Mouse (Mus musculus) stomach, embryonic 14.5 days (tissue): ENCODE results near the gene St3gal3. TPM values are rescaled to one million over a fixed set of nuclear protein-coding genes. Genes with fewer than 3 reads are reported as not detected.

Experiments
- ATAC-seq: fragments of 200-750 bp; cut with Nextera tagmentation; 2 replicates; pipeline ENCODE4 v1.8.0; 2017; ENCODE audit warnings: low read depth, moderate TSS enrichment; ENCODE audit not compliant: insufficient number of reproducible peaks, insufficient read depth, low FRiP score
- H3K27ac ChIP-seq: fragments of 300-500 bp; sonication (generic); 2 replicates; pipeline ENCODE4 v1.5.1; 2014; ENCODE audit warnings: mild to moderate bottlenecking, low read length, moderate library complexity, mixed read lengths
- H3K27me3 ChIP-seq: fragments of 300-500 bp; sonication (generic); 2 replicates; pipeline ENCODE4 v1.6.1; 2014; ENCODE audit warnings: low read length, control low read depth, mixed read lengths; ENCODE audit not compliant: control insufficient read depth, insufficient read depth
- H3K36me3 ChIP-seq: fragments of 300-500 bp; sonication (generic); 2 replicates; pipeline ENCODE4 v1.6.1; 2014; ENCODE audit warnings: mild to moderate bottlenecking, control low read depth, low read length, moderate library complexity, mixed read lengths; ENCODE audit not compliant: control insufficient read depth, insufficient read depth
- H3K4me1 ChIP-seq: fragments of 300-500 bp; sonication (generic); 2 replicates; pipeline ENCODE4 v1.6.1; 2014; ENCODE audit warnings: low read length, control low read depth, mixed read lengths; ENCODE audit not compliant: control insufficient read depth, insufficient read depth
- H3K4me2 ChIP-seq: fragments of 300-500 bp; sonication (generic); replicated peaks from 2 replicates; pipeline ENCODE4 v1.6.1; 2014; ENCODE audit warnings: low read depth, low read length, control low read depth
- H3K4me3 ChIP-seq: fragments of 300-500 bp; sonication (generic); 2 replicates; pipeline ENCODE4 v1.5.1; 2014; ENCODE audit warnings: low read depth, low read length, control low read depth
- H3K9ac ChIP-seq: fragments of 300-500 bp; sonication (generic); replicated peaks from 2 replicates; pipeline ENCODE4 v1.6.1; 2014; ENCODE audit warnings: low read depth, mild to moderate bottlenecking, control low read depth, low read length, moderate library complexity, mixed read lengths
- H3K9me3 ChIP-seq: fragments of 300-500 bp; sonication (generic); 2 replicates; pipeline ENCODE4 v1.6.1; 2016; ENCODE audit warnings: low read depth, low read length, control low read depth; ENCODE audit not compliant: control insufficient read depth
- WGBS: fragments of 180-500 bp; shearing (Covaris S2); extraction: QIAGEN DNeasy Blood & Tissue Kit; methylation state at CpG from one replicate; pipeline ENCODE4 v1.1.7; 2014; 5-methylcytosine and 5-hydroxymethylcytosine counted together
- polyA plus RNA-seq: library from polyadenylated mRNA; unstranded; fragments of >200 nt; fragmentation: Nextera tagmentation; extraction: Ambion mirVana; gene quantifications from 2 replicates; pipeline ENCODE4 v1.2.1, GENCODE M21; 2014

Gene St3gal3
- polyA plus RNA-seq, 1 experiment from 2014 or later = 6.1 TPM

DNA sequence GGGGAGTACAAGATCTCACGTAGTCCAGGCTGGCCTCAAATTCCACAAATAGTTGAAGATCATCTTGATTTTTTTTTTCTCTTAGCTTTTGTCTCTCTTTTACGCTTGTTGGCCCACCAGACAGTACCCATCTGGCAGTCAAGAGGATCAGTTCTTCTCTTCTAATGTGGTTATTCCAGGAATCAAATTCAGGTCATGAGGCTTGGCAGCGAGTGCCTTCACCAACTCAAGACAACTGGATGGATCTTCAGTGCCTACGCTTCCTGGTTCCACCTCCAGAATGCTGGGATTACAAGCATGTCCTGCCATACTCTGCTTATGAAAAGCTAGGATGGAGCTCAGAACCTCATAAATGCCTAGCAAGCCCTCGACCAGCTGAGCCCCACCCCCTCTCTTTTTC is 3.4 kb downstream of the St3gal3 start:
- no peak overlapping the region for H3K4me2 ChIP-seq
- no peak for ATAC-seq
- H3K9me3 ChIP-seq = no peaks in the 10 kb centered on the region
- H3K4me3 ChIP-seq = no peak overlapping the region
- no peaks in the 10 kb centered on the region for H3K27me3 ChIP-seq
- no peak overlapping the region for H3K27ac ChIP-seq
- peaks cover 9% of the 10 kb centered on the region for H3K4me1 ChIP-seq
- WGBS = 87% methylated on average over 5 of the region's 5 CpGs
- H3K36me3 ChIP-seq = peaks cover 3% of the 10 kb centered on the region; the same call in 1 of the 2 replicates
- H3K9ac ChIP-seq = no peak overlapping the region

DNA sequence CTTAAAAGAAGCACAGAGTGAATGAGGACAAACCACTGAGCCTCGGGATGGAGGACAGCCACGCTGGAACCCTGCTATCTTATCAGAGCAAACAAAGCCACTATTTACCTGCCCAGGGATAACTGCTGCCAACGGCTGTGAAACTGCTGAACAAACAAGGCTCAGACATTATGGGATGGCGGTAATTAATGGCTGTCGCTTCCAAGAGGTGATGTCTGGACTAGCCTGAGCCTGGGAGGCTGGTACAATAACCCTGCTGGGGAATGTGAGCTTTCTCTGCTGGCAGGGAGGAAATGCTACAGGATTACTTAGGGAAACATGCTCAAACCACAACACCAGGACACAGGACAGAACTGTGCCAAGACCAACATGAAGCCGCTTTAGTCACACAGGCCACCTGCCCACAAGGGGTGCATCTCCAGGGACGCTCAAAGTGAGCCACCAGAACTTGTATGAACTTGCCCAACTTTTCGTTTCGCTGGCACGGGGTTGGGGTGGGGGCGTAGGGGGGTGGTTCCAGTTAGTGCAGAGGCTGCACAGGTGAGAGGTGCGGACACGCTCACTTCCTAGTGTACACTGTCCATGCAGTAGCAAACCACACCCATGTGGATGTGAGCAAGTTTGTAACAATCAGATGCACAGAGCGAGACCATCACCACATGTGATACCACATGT is 11.5 kb downstream of the St3gal3 start:
- H3K9ac ChIP-seq = no peak overlapping the region
- H3K4me3 ChIP-seq = no peak overlapping the region
- WGBS = 71% methylated on average over 14 of the region's 14 CpGs
- peak; percentile 88 for ATAC-seq
- H3K9me3 ChIP-seq = no peaks in the 10 kb centered on the region
- peaks cover 3% of the 10 kb centered on the region; the same call in 1 of the 2 replicates for H3K4me1 ChIP-seq
- H3K27me3 ChIP-seq = no peaks in the 10 kb centered on the region
- peak overlapping the region; percentile 39; the same call in 1 of the 2 replicates for H3K27ac ChIP-seq
- 0 out of 2 replicates have a peak overlapping the region, but pooled peaks have one; percentile 16 for H3K4me2 ChIP-seq
- H3K36me3 ChIP-seq = no peaks in the 10 kb centered on the region

DNA sequence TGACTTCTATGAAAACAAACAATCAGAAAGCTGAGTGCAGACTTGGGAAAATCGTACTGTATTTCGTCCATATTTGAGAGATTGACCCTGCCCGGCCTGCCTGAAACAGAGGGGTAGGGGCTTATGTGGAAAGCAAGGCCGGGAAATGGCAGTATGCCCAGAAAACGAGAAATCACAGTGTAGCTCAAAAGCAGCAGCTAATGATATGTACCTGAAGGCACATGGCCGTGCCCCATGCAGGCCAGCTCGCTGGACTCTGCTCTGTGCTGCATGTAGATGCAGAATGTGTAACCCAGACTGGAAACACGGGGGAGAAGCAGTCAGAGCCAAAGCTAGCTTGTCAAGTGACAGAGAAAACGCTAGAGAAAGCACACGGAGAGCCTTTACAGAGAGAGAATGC is 12.6 kb downstream of the St3gal3 start:
- Histone ChIP-seq H3K27me3 (no peaks in the 10 kb centered on the region), H3K4me3 (no peak overlapping the region), H3K36me3 (no peaks in the 10 kb centered on the region), H3K4me1 (peaks cover 3% of the 10 kb centered on the region; the same call in 1 of the 2 replicates), H3K9me3 (no peaks in the 10 kb centered on the region), H3K27ac (no peak overlapping the region), H3K4me2 (no peak overlapping the region), H3K9ac (no peak overlapping the region)
- no peak for ATAC-seq
- 72% methylated on average over 10 of the region's 10 CpGs for WGBS

DNA sequence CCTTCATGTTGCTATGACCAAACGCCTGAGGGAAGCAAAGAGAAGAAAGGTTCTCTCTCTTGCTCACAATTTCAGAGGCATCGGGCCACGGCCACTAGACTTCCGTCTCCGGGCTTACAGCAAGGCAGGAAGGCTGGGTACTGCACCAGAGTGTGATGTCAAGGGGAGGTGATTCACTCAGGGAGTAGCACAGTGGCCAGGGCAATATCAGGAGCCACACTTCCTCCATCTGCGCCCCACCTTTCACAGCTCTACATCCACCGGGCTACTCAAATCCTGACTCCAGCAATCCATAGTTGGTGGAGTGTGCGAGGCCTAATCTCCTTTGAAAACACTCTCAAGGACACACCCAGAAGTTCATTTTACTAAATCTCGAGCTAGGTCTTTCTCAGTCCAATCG is 17.1 kb downstream of the St3gal3 start:
- Histone ChIP-seq H3K9ac (no peak overlapping the region), H3K9me3 (no peaks in the 10 kb centered on the region), H3K4me3 (no peak overlapping the region), H3K27ac (no peak overlapping the region), H3K36me3 (no peaks in the 10 kb centered on the region), H3K4me2 (no peak overlapping the region), H3K27me3 (no peaks in the 10 kb centered on the region), H3K4me1 (0 out of 2 replicates have a peak, but pooled peaks cover 3% of the 10 kb centered on the region)
- WGBS = 91% methylated on average over 10 of the region's 10 CpGs
- ATAC-seq = no peak

DNA sequence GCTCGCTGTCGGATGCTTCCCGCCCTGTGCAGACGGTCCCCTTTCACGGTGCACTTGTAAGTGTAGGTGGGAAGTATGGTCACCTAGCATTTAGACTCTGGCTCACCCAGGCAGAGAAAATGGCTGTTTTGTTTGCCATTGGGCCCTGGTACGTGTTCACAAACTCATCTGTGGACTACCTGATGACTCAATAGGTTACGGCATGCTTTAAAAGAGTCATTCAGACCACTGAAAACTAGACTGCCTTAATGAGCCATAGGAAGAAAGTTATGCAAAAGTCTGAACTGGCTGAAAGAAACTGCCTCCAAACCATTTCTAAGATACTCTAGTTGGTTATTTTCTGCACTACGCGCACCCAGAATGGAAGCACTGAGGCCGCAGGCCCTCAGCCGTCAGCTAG is 18.6 kb downstream of the St3gal3 start:
- Histone ChIP-seq H3K36me3 (no peaks in the 10 kb centered on the region), H3K4me1 (no peaks in the 10 kb centered on the region), H3K4me2 (no peak overlapping the region), H3K4me3 (no peak overlapping the region), H3K9ac (no peak overlapping the region), H3K27ac (no peak overlapping the region), H3K9me3 (peaks cover 4% of the 10 kb centered on the region; the same call in 1 of the 2 replicates), H3K27me3 (no peaks in the 10 kb centered on the region)
- ATAC-seq = no peak
- 89% methylated on average over 11 of the region's 11 CpGs for WGBS

DNA sequence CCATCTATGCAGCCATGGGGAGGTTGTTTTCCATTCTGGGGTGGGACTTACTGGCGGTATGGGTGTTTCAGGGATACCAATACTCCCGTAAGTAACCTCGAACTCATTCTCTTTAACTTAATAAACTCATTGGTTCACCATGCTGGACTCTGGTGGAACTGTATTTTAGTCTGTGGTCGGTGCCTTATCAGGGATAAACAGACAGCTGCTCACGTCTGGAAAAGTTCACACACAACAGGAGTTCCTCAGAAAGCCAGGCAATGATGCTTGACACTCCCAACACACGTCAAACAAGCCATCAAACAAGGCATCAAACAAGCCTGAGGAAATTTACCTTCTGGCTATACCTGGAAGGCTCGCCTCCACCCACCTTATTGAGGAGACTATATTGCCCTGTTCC is 19.6 kb downstream of the St3gal3 start:
- Histone ChIP-seq H3K27ac (no peak overlapping the region), H3K9me3 (peaks cover 5% of the 10 kb centered on the region; the same call in 1 of the 2 replicates), H3K36me3 (no peaks in the 10 kb centered on the region), H3K4me2 (no peak overlapping the region), H3K4me3 (no peak overlapping the region), H3K9ac (no peak overlapping the region), H3K4me1 (no peaks in the 10 kb centered on the region), H3K27me3 (no peaks in the 10 kb centered on the region)
- ATAC-seq = no peak
- WGBS = 78% methylated on average over 7 of the region's 7 CpGs

DNA sequence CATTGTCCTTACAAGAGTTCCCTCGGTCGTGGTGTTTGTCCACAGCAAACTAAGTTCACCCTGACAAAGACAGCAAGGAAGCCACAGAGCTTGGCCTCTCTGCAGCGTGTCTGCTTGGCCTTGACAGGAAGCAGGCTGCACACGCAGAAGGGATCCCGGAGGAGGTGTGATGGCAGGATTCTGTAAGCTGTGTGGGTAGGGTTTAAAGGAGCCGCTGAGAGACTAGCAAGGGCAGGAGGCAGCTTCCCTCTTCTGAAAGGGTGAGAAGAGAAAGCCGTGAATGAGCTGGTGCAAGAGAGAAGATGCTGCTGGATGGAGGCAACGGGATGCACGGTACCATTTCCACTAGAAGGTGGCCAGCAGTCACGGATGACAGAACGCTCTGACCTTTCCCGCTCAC is 22.1 kb downstream of the St3gal3 start:
- peaks cover 14% of the 10 kb centered on the region for H3K4me1 ChIP-seq

DNA sequence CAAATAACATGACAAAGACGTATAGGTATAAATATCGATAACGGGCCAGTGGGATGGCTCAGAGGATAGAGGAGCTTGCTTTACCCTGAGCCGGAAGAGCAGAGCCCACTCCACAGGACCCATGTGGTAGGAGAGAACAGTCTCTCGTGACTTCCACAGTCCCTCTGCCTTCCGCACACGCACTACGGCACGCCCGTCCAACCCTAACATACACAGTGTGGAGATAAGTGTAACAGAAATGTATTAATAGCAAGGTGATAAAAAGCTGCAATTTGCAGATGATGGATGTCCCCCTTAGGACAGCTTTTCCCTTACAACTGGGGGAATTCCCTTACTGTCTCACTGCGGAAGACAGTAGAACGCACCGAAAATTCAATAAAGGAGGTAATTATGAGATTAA is 25.1 kb downstream of the St3gal3 start:
- no peak for ATAC-seq

More for the DNA sequence above, 22.1 kb downstream of the St3gal3 start:
- Histone ChIP-seq H3K27me3 (no peaks in the 10 kb centered on the region), H3K9me3 (peaks cover 5% of the 10 kb centered on the region; the same call in 1 of the 2 replicates), H3K4me2 (no peak overlapping the region), H3K9ac (no peak overlapping the region), H3K4me3 (no peak overlapping the region), H3K27ac (no peak overlapping the region), H3K36me3 (no peaks in the 10 kb centered on the region)
- 65% methylated on average over 12 of the region's 12 CpGs for WGBS
- no peak for ATAC-seq

More for the DNA sequence above, 25.1 kb downstream of the St3gal3 start:
- H3K4me3 ChIP-seq = no peak overlapping the region
- WGBS = 42% methylated on average over 13 of the region's 13 CpGs
- peaks cover 5% of the 10 kb centered on the region; the same call in 1 of the 2 replicates for H3K9me3 ChIP-seq
- H3K27ac ChIP-seq = no peak overlapping the region
- H3K4me1 ChIP-seq = peaks cover 14% of the 10 kb centered on the region
- H3K36me3 ChIP-seq = no peaks in the 10 kb centered on the region; the same call in 1 of the 2 replicates
- no peak overlapping the region for H3K4me2 ChIP-seq
- no peaks in the 10 kb centered on the region for H3K27me3 ChIP-seq
- no peak overlapping the region for H3K9ac ChIP-seq
